Mouse (Mus musculus): ENCODE results near the gene Cdh3. TPM values are rescaled to one million over a fixed set of nuclear protein-coding genes. Genes with fewer than 3 reads are reported as not detected.

Cdh3 gene
- polyA plus RNA-seq, 1 experiment from 2014 or later, result 8.1 TPM

DNA sequence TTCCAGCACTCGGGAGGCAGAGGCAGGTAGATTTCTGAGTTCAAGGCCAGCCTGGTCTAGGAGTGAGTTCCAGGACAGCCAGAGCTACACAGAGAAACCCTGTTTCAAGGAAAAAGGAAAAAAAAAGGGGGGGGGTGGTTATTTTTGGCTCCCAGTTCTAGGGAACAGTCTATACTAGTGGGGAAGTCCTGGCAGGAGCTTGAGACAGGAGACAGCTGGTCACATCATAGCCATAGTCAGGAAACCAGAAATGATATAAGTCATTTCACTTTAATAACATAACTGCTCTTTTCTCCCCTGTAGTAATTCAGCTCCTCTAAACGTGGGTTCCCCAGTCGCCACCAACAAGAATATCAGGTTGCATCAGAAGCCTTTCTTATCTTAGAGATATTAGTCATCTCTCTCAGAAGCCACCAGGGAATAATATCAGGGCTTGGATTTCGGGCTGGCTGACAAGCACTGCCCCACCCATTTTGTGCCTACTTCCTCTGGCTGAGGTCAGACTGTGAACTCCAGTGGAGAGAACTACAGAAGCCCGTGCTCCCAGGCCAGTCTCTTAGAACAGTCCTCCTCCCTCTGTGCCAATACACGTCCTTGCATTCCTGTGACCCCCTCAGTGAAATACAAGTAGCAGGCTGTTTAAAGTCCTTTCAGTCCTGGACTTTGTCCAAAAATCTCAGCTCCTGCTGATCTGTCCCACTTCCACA lies 66.3 kb downstream of the Cdh3 start:
- WGBS, result 15% methylated on average over 6 of the region's 6 CpGs
- peak; percentile 75 for ATAC-seq (ENCODE audit: low FRiP score, low TSS enrichment)
- DNase-seq (ENCODE audit: low spot score), result peak; percentile 57
- H3K27ac ChIP-seq (replicated peaks), result peak overlapping the region; percentile 71
- no peaks in the 10 kb centered on the region for H3K27me3 ChIP-seq (ENCODE audit: control insufficient read depth, insufficient read depth, low read length)
- no peak overlapping the region for H3K4me3 ChIP-seq (ENCODE audit: low read depth, low read length)
- no peaks in the 10 kb centered on the region for H3K36me3 ChIP-seq (ENCODE audit: control insufficient read depth, insufficient read depth, low read length)
- no peaks in the 10 kb centered on the region; the same call in 1 of the 2 replicates for H3K4me1 ChIP-seq (replicated peaks; ENCODE audit: control insufficient read depth, insufficient read depth)
- TF ChIP-seq EP300 (optimal IDR thresholded peaks at IDR 0.05), result no peak
- TF ChIP-seq CTCF (IDR thresholded peaks at IDR 0.05; ENCODE audit: low read depth), result no peak
- no peak overlapping the region for H3K9ac ChIP-seq (ENCODE audit: low read length)
- no peaks in the 10 kb centered on the region for H3K9me3 ChIP-seq (ENCODE audit: control insufficient read depth, low read length)
- H3K4me2 ChIP-seq (replicated peaks; ENCODE audit: low read depth), result no peak overlapping the region

DNA sequence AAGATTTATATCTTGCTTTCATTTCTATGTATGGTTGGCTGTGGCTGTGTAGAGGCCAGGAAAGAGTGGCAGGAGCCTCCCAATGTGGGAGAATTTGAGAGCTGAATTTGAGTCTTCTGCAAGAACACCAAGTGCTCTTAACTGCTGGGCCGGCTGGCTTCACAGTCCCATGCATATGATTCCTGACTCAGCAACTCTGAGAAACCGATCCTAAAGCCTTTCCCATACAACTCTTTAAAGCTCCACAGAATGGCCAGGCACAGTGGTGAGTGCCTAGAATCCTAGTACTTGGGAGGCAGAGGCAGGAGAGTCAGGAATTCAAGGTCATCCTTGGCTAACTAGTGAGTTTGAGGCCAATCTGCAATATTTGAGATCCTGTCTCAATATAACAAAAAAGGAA lies 68.8 kb downstream of the Cdh3 start:
- no peak for TF ChIP-seq CTCF (IDR thresholded peaks at IDR 0.05; ENCODE audit: low read depth)
- TF ChIP-seq EP300 (optimal IDR thresholded peaks at IDR 0.05), result no peak
- no peak overlapping the region for H3K4me3 ChIP-seq (ENCODE audit: low read depth, low read length)
- no peaks in the 10 kb centered on the region for H3K9me3 ChIP-seq (ENCODE audit: control insufficient read depth, low read length)
- no peak overlapping the region for H3K27ac ChIP-seq (replicated peaks)
- no peaks in the 10 kb centered on the region; the same call in 1 of the 2 replicates for H3K4me1 ChIP-seq (replicated peaks; ENCODE audit: control insufficient read depth, insufficient read depth)
- H3K27me3 ChIP-seq (ENCODE audit: control insufficient read depth, insufficient read depth, low read length), result no peaks in the 10 kb centered on the region
- 68% methylated on average over 2 of the region's 2 CpGs for WGBS
- ATAC-seq (ENCODE audit: low FRiP score, low TSS enrichment) (no peak), DNase-seq (ENCODE audit: low spot score) (no peak)
- no peaks in the 10 kb centered on the region for H3K36me3 ChIP-seq (ENCODE audit: control insufficient read depth, insufficient read depth, low read length)
- H3K4me2 ChIP-seq (replicated peaks; ENCODE audit: low read depth), result no peak overlapping the region
- no peak overlapping the region for H3K9ac ChIP-seq (ENCODE audit: low read length)

DNA sequence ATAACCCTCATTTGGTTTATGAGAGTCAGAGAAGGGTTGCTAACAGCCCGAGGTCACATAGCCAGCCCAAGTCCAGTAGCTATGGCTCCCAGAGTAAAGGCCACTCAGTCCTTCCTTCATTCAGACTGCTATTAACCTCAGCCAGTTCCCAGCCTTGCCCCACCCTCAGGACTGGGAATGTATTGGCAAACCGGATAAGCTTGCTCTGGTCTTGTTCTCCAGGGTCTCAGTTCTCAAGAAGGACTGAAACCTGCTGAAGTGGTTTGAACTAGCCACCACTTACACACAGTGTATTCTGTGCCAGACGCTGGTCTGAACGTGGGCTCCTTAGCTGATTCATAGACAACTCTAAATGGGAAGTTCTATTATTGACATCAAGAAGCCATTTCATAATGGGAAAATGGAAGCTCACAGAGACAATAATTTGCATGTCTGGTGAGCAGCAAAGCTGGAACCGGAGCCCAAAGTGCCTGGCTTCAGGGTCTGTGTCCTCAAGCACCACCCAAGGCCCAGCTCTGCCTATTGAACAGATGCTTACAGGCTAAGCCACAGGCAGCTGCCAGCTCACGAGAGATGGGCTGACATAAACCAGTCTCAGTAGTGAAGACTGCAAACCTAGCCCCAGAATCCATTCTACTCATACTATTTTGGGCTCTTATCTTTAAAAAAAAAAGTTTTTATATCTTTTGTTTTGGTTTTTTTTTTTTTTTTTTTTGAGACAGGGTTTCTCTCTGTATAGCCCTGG lies 70.8 kb downstream of the Cdh3 start:
- Histone ChIP-seq H3K9ac (ENCODE audit: low read length) (no peak overlapping the region), H3K36me3 (ENCODE audit: control insufficient read depth, insufficient read depth, low read length) (no peaks in the 10 kb centered on the region), H3K9me3 (ENCODE audit: control insufficient read depth, low read length) (no peaks in the 10 kb centered on the region), H3K4me2 (replicated peaks; ENCODE audit: low read depth) (no peak overlapping the region), H3K27ac (replicated peaks) (peak overlapping the region; percentile 73), H3K27me3 (ENCODE audit: control insufficient read depth, insufficient read depth, low read length) (no peaks in the 10 kb centered on the region), H3K4me3 (ENCODE audit: low read depth, low read length) (no peak overlapping the region), H3K4me1 (replicated peaks; ENCODE audit: control insufficient read depth, insufficient read depth) (no peaks in the 10 kb centered on the region; the same call in 1 of the 2 replicates)
- DNase-seq (ENCODE audit: low spot score) (peak; percentile 62), ATAC-seq (ENCODE audit: low FRiP score, low TSS enrichment) (peak; percentile 53; the same call in 1 of the 2 replicates)
- TF ChIP-seq EP300 (optimal IDR thresholded peaks at IDR 0.05), result peak; percentile 64
- no peak for TF ChIP-seq CTCF (IDR thresholded peaks at IDR 0.05; ENCODE audit: low read depth)
- 48% methylated on average over 6 of the region's 6 CpGs for WGBS

DNA sequence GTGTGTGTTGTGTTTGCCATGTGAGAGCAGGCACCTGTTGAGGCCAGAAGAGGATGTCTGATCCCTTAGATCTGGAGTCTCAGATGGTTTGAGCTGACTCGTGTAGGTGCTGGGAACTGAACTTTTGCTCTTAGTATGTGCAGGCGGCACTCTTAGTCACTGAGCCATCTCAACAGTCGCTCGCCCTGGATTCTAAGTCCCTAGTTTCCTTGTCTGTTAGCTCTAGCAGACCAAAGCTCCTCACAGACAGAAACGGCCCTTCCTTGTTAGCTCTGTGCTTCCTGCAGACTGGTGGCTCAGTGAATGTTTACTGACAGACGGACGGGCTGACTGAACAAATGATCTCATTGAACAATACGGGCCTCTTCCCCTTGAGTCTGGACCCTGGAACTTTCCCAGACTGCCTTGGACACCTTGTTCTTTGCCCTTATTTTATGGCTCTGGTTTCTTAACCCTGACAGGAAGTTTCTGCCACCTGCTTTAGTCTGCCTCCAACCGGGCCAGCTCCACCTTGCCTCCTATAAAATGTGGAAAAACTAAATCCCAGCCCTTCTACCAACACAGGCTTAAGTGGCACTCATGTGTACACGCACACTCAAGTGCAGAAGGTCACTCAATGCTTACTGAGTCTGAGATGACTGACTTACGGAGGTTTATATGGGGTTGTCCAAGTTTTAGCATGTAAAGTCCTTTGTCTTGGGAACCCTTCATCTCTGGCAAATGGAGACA lies 74.4 kb downstream of the Cdh3 start:
- no peak overlapping the region for H3K4me2 ChIP-seq (replicated peaks; ENCODE audit: low read depth)
- ATAC-seq (ENCODE audit: low FRiP score, low TSS enrichment), result peak; percentile 65
- WGBS, result 47% methylated on average over 11 of the region's 11 CpGs
- H3K36me3 ChIP-seq (ENCODE audit: control insufficient read depth, insufficient read depth, low read length), result no peaks in the 10 kb centered on the region
- H3K27ac ChIP-seq (replicated peaks), result peak overlapping the region; percentile 41; the same call in 1 of the 2 replicates
- DNase-seq (ENCODE audit: low spot score), result peak; percentile 37
- no peaks in the 10 kb centered on the region for H3K4me1 ChIP-seq (replicated peaks; ENCODE audit: control insufficient read depth, insufficient read depth)
- no peaks in the 10 kb centered on the region for H3K27me3 ChIP-seq (ENCODE audit: control insufficient read depth, insufficient read depth, low read length)
- H3K4me3 ChIP-seq (ENCODE audit: low read depth, low read length), result no peak overlapping the region
- no peak overlapping the region for H3K9ac ChIP-seq (ENCODE audit: low read length)
- TF ChIP-seq EP300 (optimal IDR thresholded peaks at IDR 0.05) (no peak), CTCF (IDR thresholded peaks at IDR 0.05; ENCODE audit: low read depth) (no peak)
- no peaks in the 10 kb centered on the region for H3K9me3 ChIP-seq (ENCODE audit: control insufficient read depth, low read length)

DNA sequence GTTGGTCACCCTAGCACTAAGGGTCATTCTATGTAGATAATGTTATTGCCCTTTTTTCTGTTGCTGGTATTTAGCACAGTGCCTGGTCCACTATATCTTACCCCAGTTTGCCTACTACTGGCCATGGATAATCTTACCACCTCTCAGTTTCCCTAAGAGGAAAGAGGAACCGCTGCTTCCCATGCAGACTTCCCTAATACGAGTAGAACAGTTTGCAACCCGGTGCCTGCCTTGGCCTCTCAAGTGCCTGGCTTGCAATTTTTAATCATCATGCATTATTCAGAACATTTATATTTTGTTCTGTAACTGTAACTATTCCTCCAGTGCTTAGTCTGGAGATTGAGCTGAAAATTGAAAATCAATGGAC lies 75.0 kb downstream of the Cdh3 start:
- no peak for ATAC-seq (ENCODE audit: low FRiP score, low TSS enrichment)

More for the DNA sequence above, 75.0 kb downstream of the Cdh3 start:
- Histone ChIP-seq H3K27me3 (ENCODE audit: control insufficient read depth, insufficient read depth, low read length) (no peaks in the 10 kb centered on the region), H3K36me3 (ENCODE audit: control insufficient read depth, insufficient read depth, low read length) (no peaks in the 10 kb centered on the region), H3K27ac (replicated peaks) (peak overlapping the region; percentile 41; the same call in 1 of the 2 replicates), H3K9me3 (ENCODE audit: control insufficient read depth, low read length) (no peaks in the 10 kb centered on the region), H3K4me3 (ENCODE audit: low read depth, low read length) (no peak overlapping the region), H3K4me2 (replicated peaks; ENCODE audit: low read depth) (no peak overlapping the region), H3K9ac (ENCODE audit: low read length) (no peak overlapping the region), H3K4me1 (replicated peaks; ENCODE audit: control insufficient read depth, insufficient read depth) (no peaks in the 10 kb centered on the region)
- no peak for TF ChIP-seq EP300 (optimal IDR thresholded peaks at IDR 0.05)
- no peak for TF ChIP-seq CTCF (IDR thresholded peaks at IDR 0.05; ENCODE audit: low read depth)
- 86% methylated on average over 3 of the region's 3 CpGs for WGBS
- DNase-seq (ENCODE audit: low spot score), result no peak
